Mouse (Mus musculus): ENCODE results near the gene Txnl4b. TPM values are rescaled to one million over a fixed set of nuclear protein-coding genes. Genes with fewer than 3 reads are reported as not detected.

Txnl4b gene
- 13.4 and 13.5 TPM in 2 replicates for total RNA-seq (2012; rRNA removed)
- total RNA-seq (2014; rRNA removed), result 17.0 and 17.8 TPM in 2 replicates
- 12.4 and 13.6 TPM in 2 replicates for polyA plus RNA-seq (2012; ENCODE audit: insufficient read length, low read depth)

GRCm38 (mm10) chr8:109565498-109566333 is at the start of gene Txnl4b, which contains the start of gene Dhx38:
Txnl4b (plus strand) TSS chr8:109565892.
Dhx38 (minus strand) TSS chr8:109565861.
- H3K27me3 ChIP-seq (replicated peaks), result no peaks in the 10 kb centered on the region
- peak within 1 kb of the TSS; percentile 99 for H3K9ac ChIP-seq (ENCODE audit: insufficient read depth, low read depth)
- H3K4me1 ChIP-seq (ENCODE audit: control insufficient read depth in 1 of 2, insufficient read depth in 2 of 2), result peaks cover 3 to 30% of the 10 kb centered on the region in 2 experiments; a peak in 2 of 4 replicates
- H3K4me2 ChIP-seq (ENCODE audit: insufficient read depth, low read depth, poor library complexity, severe bottlenecking), result peak within 1 kb of the TSS; percentile 94
- H3K36me3 ChIP-seq (replicated peaks in 1 of 2; ENCODE audit: control insufficient read depth in 1 of 2, insufficient read depth in 1 of 2, low read length in 1 of 2), result peaks cover 36 to 48% of the 10 kb centered on the region in 2 experiments
- peak within 1 kb of the TSS; percentile 75 to 100 (median 93) for H3K4me3 ChIP-seq (replicated peaks in 1 of 3; ENCODE audit: low read depth in 2 of 3, low read length in 2 of 3, poor library complexity in 1 of 3)
- peaks cover 39% of the 10 kb centered on the region for H3K79me2 ChIP-seq (replicated peaks; ENCODE audit: control insufficient read depth, extremely low read depth, insufficient read depth, poor library complexity, severe bottlenecking)
- in situ Hi-C loops (cut with MboI; ENCODE audit: low pct_ligation_motif_present, low pct_unique_long_range_greater_than_20kb, low sequenced_read_pairs), result no loop called here
- peak within 1 kb of the TSS; percentile 89 for H3K27ac ChIP-seq (ENCODE audit: insufficient read depth, low read depth)
- dilution Hi-C loops (cut with MboI; ENCODE audit: extremely low pct_ligation_motif_present, extremely low pct_unique_long_range_greater_than_20kb, low sequenced_read_pairs), result no loop called here
- no peaks in the 10 kb centered on the region for H3K9me3 ChIP-seq (replicated peaks; ENCODE audit: low read length)
- peak; percentile 100 for DNase-seq (ENCODE audit: extremely low read depth)
- TF ChIP-seq JUN (IDR thresholded peaks at IDR 0.05; ENCODE audit: insufficient read depth, low read depth, low read length) (peak; percentile 94), ZMIZ1 (IDR thresholded peaks at IDR 0.05; ENCODE audit: low read depth, low read length) (no peak; the same call in 1 of the 2 replicates), CHD2 (IDR thresholded peaks at IDR 0.05; ENCODE audit: low read length) (peak; percentile 45; the same call in 1 of the 2 replicates), NELFE (IDR thresholded peaks at IDR 0.05; ENCODE audit: low read depth, low read length) (peak; percentile 45), MAX (IDR thresholded peaks at IDR 0.05; ENCODE audit: low read length) (peak; percentile 83), MXI1 (IDR thresholded peaks at IDR 0.05; ENCODE audit: low read depth, low read length) (peak; percentile 94), MEF2A (IDR thresholded peaks at IDR 0.05; ENCODE audit: borderline replicate concordance, low read depth, low read length) (peak; percentile 90), NRF1 (IDR thresholded peaks at IDR 0.05; ENCODE audit: low read depth, low read length) (peak; percentile 79), RCOR1 (conservative IDR thresholded peaks at IDR 0.05; ENCODE audit: low read depth, low read length) (no peak; the same call in none of the 2 replicates), GABPA (IDR thresholded peaks at IDR 0.05; ENCODE audit: insufficient replicate concordance, low read depth, low read length) (peak; percentile 45; the same call in 1 of the 2 replicates), CHD1 (IDR thresholded peaks at IDR 0.05; ENCODE audit: low read depth, low read length) (no peak), PAX5 (IDR thresholded peaks at IDR 0.05; ENCODE audit: low read length) (no peak), EP300 (IDR thresholded peaks at IDR 0.05; ENCODE audit: low read length) (no peak; the same call in 1 of the 2 replicates), ELF1 (IDR thresholded peaks at IDR 0.05; ENCODE audit: low read depth, low read length) (peak; percentile 96), JUND (conservative IDR thresholded peaks at IDR 0.05; ENCODE audit: low read depth, low read length) (peak; percentile 96), KAT2A (IDR thresholded peaks at IDR 0.05; ENCODE audit: insufficient replicate concordance, low read length) (peak; percentile 93; the same call in 1 of the 2 replicates), CTCF (conservative IDR thresholded peaks at IDR 0.05 in 1 of 2, IDR thresholded peaks at IDR 0.05 in 1 of 2; ENCODE audit: low read depth in 2 of 2, low read length in 2 of 2) (no peak), E2F4 (IDR thresholded peaks at IDR 0.05; ENCODE audit: insufficient replicate concordance, low read depth, low read length) (no peak; the same call in 1 of the 2 replicates), ZKSCAN1 (IDR thresholded peaks at IDR 0.05; ENCODE audit: borderline replicate concordance, low read depth, low read length) (peak; percentile 34; the same call in 1 of the 2 replicates), ZNF384 (IDR thresholded peaks at IDR 0.05; ENCODE audit: low read depth, low read length) (peak; percentile 100), ETS1 (conservative IDR thresholded peaks at IDR 0.05; ENCODE audit: low read depth, low read length) (peak; percentile 52), MAZ (IDR thresholded peaks at IDR 0.05; ENCODE audit: low read depth, low read length) (peak; percentile 54; the same call in 1 of the 2 replicates), USF2 (conservative IDR thresholded peaks at IDR 0.05; ENCODE audit: low read depth, low read length) (no peak), USF1 (IDR thresholded peaks at IDR 0.05; ENCODE audit: low read depth, low read length) (no peak), MYC (IDR thresholded peaks at IDR 0.05; ENCODE audit: low read depth, low read length) (peak; percentile 74; the same call in 1 of the 2 replicates), RAD21 (IDR thresholded peaks at IDR 0.05; ENCODE audit: low read depth, low read length) (no peak), SMC3 (IDR thresholded peaks at IDR 0.05; ENCODE audit: low read depth, low read length) (no peak), TBP (conservative IDR thresholded peaks at IDR 0.05; ENCODE audit: low read depth, low read length) (peak; percentile 51; the same call in 1 of the 2 replicates), POLR2AphosphoS2 (IDR thresholded peaks at IDR 0.05; ENCODE audit: low read depth, low read length) (no peak), POLR2A (IDR thresholded peaks at IDR 0.05; ENCODE audit: low read depth, low read length) (peak; percentile 75), MAFK (IDR thresholded peaks at IDR 0.05; ENCODE audit: insufficient replicate concordance, low read length) (no peak), SIN3A (IDR thresholded peaks at IDR 0.05; ENCODE audit: low read length) (peak; percentile 98), BHLHE40 (IDR thresholded peaks at IDR 0.05; ENCODE audit: low read depth, low read length) (peak; percentile 75), IRF4 (IDR thresholded peaks at IDR 0.05; ENCODE audit: low read depth, low read length) (peak; percentile 71; the same call in 1 of the 2 replicates), TCF12 (IDR thresholded peaks at IDR 0.05; ENCODE audit: low read depth, low read length) (peak; percentile 67; the same call in 1 of the 2 replicates), ZC3H11A (IDR thresholded peaks at IDR 0.05; ENCODE audit: low read depth, low read length) (no peak), UBTF (IDR thresholded peaks at IDR 0.05; ENCODE audit: low read depth, low read length) (peak; percentile 79; the same call in 1 of the 2 replicates)

Measured in CH12.LX (cell line).